Comparison of ENCODE assay signal across 8 mouse cellular contexts in genomic region chr12:82171591-82171990, GRCm38 (mm10). TPM values are rescaled to one million over a fixed set of nuclear protein-coding genes. Genes with fewer than 3 reads are reported as not detected.
DNase-seq lines count a peak whose midpoint lies in the region; ATAC-seq and TF ChIP-seq lines count a peak whose summit lies in the region.

No protein-coding gene starts in this region.

- peak overlapping the region; percentile 96 for H3K9ac ChIP-seq in heart, embryonic 16.5 days (ENCODE audit: low read length)
- no peak overlapping the region for H3K9ac ChIP-seq in liver, postnatal 0 days (replicated peaks)

- peaks cover 27% of the 10 kb centered on the region for H3K4me1 ChIP-seq in heart, embryonic 16.5 days (ENCODE audit: control insufficient read depth, insufficient read depth, low read length)
- peaks cover 15% of the 10 kb centered on the region for H3K4me1 ChIP-seq in liver, postnatal 0 days (ENCODE audit: insufficient read depth)

- DNase-seq in thymus, postnatal 0 days (ENCODE audit: low spot score): peak; percentile 34
- DNase-seq in thymus, adult 18-20 months: no peak
- DNase-seq in embryo, embryonic 11 days: peak; percentile 69
- peak; percentile 72 to 82 for DNase-seq in kidney, postnatal 25 days
- peak; percentile 38 for DNase-seq in liver, postnatal 0 days
- peak; percentile 71 for DNase-seq in retina, embryonic 14.5 days (ENCODE audit: low spot score)
- DNase-seq in urinary bladder, adult 18-20 months (ENCODE audit: low spot score in 2 of 2): no peak

- WGBS in heart, embryonic 16.5 days: 23% methylated on average over 10 of the region's 10 CpGs
- 29% methylated on average over 10 of the region's 10 CpGs for WGBS in liver, postnatal 0 days (ENCODE audit: insufficient replicate concordance)

- H3K4me3 ChIP-seq in heart, embryonic 16.5 days (ENCODE audit: low read length): peak overlapping the region; percentile 93
- H3K4me3 ChIP-seq in liver, postnatal 0 days (ENCODE audit: low read depth, low read length): no peak overlapping the region

- H3K36me3 ChIP-seq in heart, embryonic 16.5 days (ENCODE audit: control insufficient read depth, insufficient read depth): no peaks in the 10 kb centered on the region
- no peaks in the 10 kb centered on the region for H3K36me3 ChIP-seq in liver, postnatal 0 days (replicated peaks; ENCODE audit: insufficient read depth, low read length)

- no peak overlapping the region for H3K27ac ChIP-seq in heart, embryonic 16.5 days (ENCODE audit: low read length)
- no peak overlapping the region for H3K27ac ChIP-seq in liver, postnatal 0 days (ENCODE audit: low read depth)

- H3K27me3 ChIP-seq in heart, embryonic 16.5 days (ENCODE audit: control insufficient read depth, insufficient read depth, low read length): no peaks in the 10 kb centered on the region
- H3K27me3 ChIP-seq in liver, postnatal 0 days (ENCODE audit: insufficient read depth, low read length): no peaks in the 10 kb centered on the region

- peak overlapping the region; percentile 98 for H3K4me2 ChIP-seq in heart, embryonic 16.5 days (ENCODE audit: low read depth, low read length)
- peak overlapping the region; percentile 80 for H3K4me2 ChIP-seq in liver, postnatal 0 days (ENCODE audit: low read depth, low read length)

- peak; percentile 59 for TF ChIP-seq CTCF in liver, postnatal 0 days (IDR thresholded peaks at IDR 0.05; ENCODE audit: low read depth)

- H3K9me3 ChIP-seq in heart, embryonic 16.5 days (replicated peaks; ENCODE audit: control insufficient read depth, low read length): no peaks in the 10 kb centered on the region
- no peaks in the 10 kb centered on the region for H3K9me3 ChIP-seq in liver, postnatal 0 days (ENCODE audit: low read length)

- no peak for ATAC-seq in heart, embryonic 16.5 days (replicated peaks; ENCODE audit: extremely low read depth, insufficient read depth, low FRiP score)
- ATAC-seq in liver, postnatal 0 days: no peak

- no peak for TF ChIP-seq EP300 in liver, postnatal 0 days (IDR thresholded peaks at IDR 0.05; ENCODE audit: low read depth)

RNA-seq across cellular contexts. Expression of gene Sipa1l1, which starts 2.5 kb away (rescaled TPM):
- 17.1 and 18.6 TPM in 2 replicates for polyA plus RNA-seq in thymus, postnatal 0 days (2015; fragmentation: Nextera tagmentation; extraction: Ambion mirVana)
- polyA plus RNA-seq in heart, embryonic 16.5 days (2015; fragmentation: Nextera tagmentation; extraction: Ambion mirVana): 19.8 and 21.2 TPM in 2 replicates
- 2.0 and 3.2 TPM in 2 replicates for polyA plus RNA-seq in liver, postnatal 0 days (2015; fragmentation: Nextera tagmentation; extraction: Ambion mirVana)

Comparison
In these comparisons a context has a peak if more than half of its experiments do, and no peak if none do; other contexts are left out.
1. DNase-seq: peak in thymus, postnatal 0 days (single experiment), embryo, embryonic 11 days (single experiment), kidney, postnatal 25 days (2 of 2), liver, postnatal 0 days (single experiment) and retina, embryonic 14.5 days (single experiment); none in thymus, adult 18-20 months (0 of 2) and urinary bladder, adult 18-20 months (0 of 2).